Mouse (Mus musculus) liver, embryonic 15.5 days (tissue): ENCODE measurements around the gene Cd52. TPM values are rescaled to one million over a fixed set of nuclear protein-coding genes. Genes with fewer than 3 reads are reported as not detected.

Experiments
- ATAC-seq: fragments of 200-750 bp; cut with Nextera tagmentation; 2 replicates; pipeline ENCODE4 v1.8.0; 2017; ENCODE audit warnings: moderate number of reproducible peaks, mild to moderate bottlenecking, moderate library complexity; ENCODE audit not compliant: insufficient read depth
- H3K27ac ChIP-seq: fragments of 300-500 bp; sonication (generic); replicated peaks from 2 replicates; pipeline ENCODE4 v1.5.1; 2015; ENCODE audit warnings: mild to moderate bottlenecking, inconsistent platforms
- H3K27me3 ChIP-seq: fragments of 300-500 bp; sonication (generic); 2 replicates; pipeline ENCODE4 v1.6.1; 2015; ENCODE audit warnings: mild to moderate bottlenecking, inconsistent platforms
- H3K36me3 ChIP-seq: fragments of 300-500 bp; sonication (generic); replicated peaks from 2 replicates; pipeline ENCODE4 v1.6.1; 2015; ENCODE audit warnings: moderate library complexity, mild to moderate bottlenecking, inconsistent platforms
- H3K4me1 ChIP-seq: fragments of 300-500 bp; sonication (generic); replicated peaks from 2 replicates; pipeline ENCODE4 v1.6.1; 2015; ENCODE audit warnings: inconsistent platforms
- H3K4me2 ChIP-seq: fragments of 300-500 bp; sonication (generic); 2 replicates; pipeline ENCODE4 v1.6.1; 2015; ENCODE audit warnings: moderate library complexity, mild to moderate bottlenecking, inconsistent platforms
- H3K4me3 ChIP-seq: fragments of 300-500 bp; sonication (generic); replicated peaks from 2 replicates; pipeline ENCODE4 v1.5.1; 2015; ENCODE audit warnings: mild to moderate bottlenecking, inconsistent platforms
- H3K9ac ChIP-seq: fragments of 300-500 bp; sonication (generic); 2 replicates; pipeline ENCODE4 v1.6.1; 2015; ENCODE audit warnings: moderate library complexity, mild to moderate bottlenecking, inconsistent platforms
- H3K9me3 ChIP-seq: fragments of 300-500 bp; sonication (generic); replicated peaks from 2 replicates; pipeline ENCODE4 v1.6.1; 2016; ENCODE audit warnings: inconsistent platforms
- WGBS: fragments of 180-500 bp; shearing (Covaris S2); methylation state at CpG from one replicate; pipeline ENCODE4 v1.1.7; 2015; ENCODE audit warnings: mixed read lengths; ENCODE audit not compliant: insufficient replicate concordance; 5-methylcytosine and 5-hydroxymethylcytosine counted together
- polyA plus RNA-seq: library from polyadenylated mRNA; unstranded; fragments of >200 nt; fragmentation: Nextera tagmentation; extraction: Ambion mirVana; gene quantifications from 2 replicates; pipeline ENCODE4 v1.2.1, GENCODE M21; 2015

The Cd52 gene
- polyA plus RNA-seq, 1 experiment from 2014 or later, result 51.5 TPM

DNA sequence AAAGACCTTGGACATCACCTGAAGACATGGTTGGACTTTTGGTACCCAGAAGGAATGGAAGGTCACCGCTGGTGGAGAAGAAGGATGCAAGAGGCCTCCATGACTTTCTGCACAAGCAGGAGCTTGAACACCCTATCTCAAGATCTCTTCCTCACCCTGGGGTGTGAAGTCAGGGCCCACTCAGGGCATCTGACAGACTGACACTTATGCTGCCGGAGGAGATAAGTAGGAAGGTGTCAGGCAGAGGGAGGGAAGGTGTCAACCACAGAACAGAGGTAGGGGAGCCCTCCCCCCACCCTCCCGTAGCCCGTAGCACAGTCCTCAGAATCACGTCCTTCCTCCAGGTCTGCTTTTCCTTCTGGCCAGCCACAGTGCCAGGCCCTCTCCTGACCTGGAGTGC is 47.2 kb downstream of the Cd52 start:
- no peak overlapping the region for H3K4me3 ChIP-seq
- peaks cover 2% of the 10 kb centered on the region; the same call in 1 of the 2 replicates for H3K27me3 ChIP-seq
- no peaks in the 10 kb centered on the region for H3K36me3 ChIP-seq
- H3K4me1 ChIP-seq, result 0 out of 2 replicates have a peak, but pooled peaks cover 5% of the 10 kb centered on the region
- no peak overlapping the region for H3K4me2 ChIP-seq
- 52% methylated on average over 5 of the region's 5 CpGs for WGBS
- no peaks in the 10 kb centered on the region for H3K9me3 ChIP-seq
- H3K9ac ChIP-seq, result no peak overlapping the region
- ATAC-seq, result no peak
- no peak overlapping the region for H3K27ac ChIP-seq

DNA sequence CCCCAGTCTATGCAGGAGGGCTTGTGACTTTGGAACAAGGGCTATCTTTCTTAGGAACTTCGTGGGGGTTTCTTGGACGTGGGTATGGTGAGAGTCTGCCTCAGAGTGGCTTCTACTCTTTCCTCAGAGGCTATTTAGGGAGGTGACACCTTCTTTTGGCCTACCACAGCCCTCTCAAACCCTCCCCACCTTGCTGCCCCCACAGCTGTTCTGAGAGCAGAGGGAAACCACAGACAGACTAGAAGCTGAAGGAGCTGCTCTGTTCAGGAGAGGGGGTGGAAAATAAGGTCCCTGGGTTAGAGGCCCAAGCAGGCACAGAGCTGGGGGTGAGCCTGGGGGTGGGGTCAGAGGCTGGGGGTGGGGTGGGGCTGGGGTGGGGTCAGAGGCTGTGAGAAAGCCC is 51.8 kb downstream of the Cd52 start:
- Histone ChIP-seq H3K4me2 (no peak overlapping the region), H3K9me3 (no peaks in the 10 kb centered on the region), H3K4me1 (0 out of 2 replicates have a peak, but pooled peaks cover 3% of the 10 kb centered on the region), H3K27me3 (no peaks in the 10 kb centered on the region), H3K27ac (no peak overlapping the region), H3K9ac (no peak overlapping the region), H3K4me3 (no peak overlapping the region), H3K36me3 (no peaks in the 10 kb centered on the region)
- ATAC-seq, result no peak
- WGBS, result 7% methylated on average over 2 of the region's 2 CpGs

DNA sequence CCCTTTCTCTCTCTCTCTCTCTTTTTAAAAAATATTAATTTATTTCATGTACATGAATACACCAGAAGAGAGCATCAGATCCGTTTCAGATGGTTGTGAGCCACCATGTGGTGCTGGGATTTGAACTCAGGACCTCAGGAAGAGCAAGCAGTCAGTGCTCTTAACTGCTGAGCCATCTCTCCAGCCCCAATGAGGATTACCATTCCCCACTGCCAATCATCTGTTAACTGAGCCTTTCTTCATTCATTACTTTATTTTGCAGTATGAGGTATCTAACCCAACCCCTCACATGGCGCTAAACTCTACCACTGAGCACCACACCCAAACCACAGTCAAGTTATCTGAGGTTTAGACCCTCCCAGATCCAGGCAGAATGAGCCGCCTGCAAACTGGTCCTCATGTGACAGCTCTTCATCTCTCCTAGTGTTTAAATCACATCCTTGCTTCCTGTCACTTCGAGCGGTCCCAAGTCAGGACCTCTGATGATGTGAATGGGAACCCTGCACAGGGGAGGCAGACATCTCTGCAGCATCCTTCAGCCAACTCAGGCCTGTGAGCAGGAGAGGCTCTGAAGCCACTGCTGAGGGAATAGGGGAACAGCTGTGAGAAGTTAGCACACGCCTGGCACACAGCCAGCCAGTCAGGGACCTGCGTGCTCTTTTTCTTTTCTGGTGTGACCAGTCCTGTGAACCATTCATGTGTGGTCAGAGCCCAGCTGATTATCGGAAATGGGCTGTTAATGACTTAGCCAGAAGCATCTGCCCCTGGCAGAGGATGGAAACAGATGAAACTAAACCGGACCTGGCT is 53.4 kb downstream of the Cd52 start:
- Histone ChIP-seq H3K9ac (no peak overlapping the region), H3K4me3 (no peak overlapping the region), H3K4me2 (no peak overlapping the region), H3K27ac (no peak overlapping the region), H3K27me3 (no peaks in the 10 kb centered on the region), H3K4me1 (0 out of 2 replicates have a peak, but pooled peaks cover 3% of the 10 kb centered on the region), H3K36me3 (no peaks in the 10 kb centered on the region), H3K9me3 (no peaks in the 10 kb centered on the region)
- no peak for ATAC-seq
- WGBS, result 13% methylated on average over 9 of the region's 9 CpGs

DNA sequence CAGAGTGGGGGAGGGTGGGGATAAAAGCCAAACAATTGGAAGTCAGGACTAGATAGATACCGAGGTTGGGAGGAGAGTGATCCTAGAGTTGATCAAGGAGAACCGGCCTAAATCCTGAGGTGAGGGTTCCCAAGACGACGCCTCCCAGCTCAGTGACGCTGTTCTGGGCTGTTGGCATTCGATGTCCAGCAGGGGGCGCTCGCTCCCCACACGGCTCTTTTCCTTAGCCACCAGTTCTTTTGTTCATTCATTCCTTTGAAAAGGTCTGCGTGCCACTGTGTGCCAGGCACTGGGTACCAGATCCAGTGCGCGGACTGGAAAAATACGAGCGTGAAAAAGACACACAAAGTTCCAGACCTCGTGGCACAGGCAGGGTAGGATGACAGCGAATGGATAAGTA is 58.9 kb downstream of the Cd52 start:
- Histone ChIP-seq H3K27me3 (no peaks in the 10 kb centered on the region), H3K4me2 (no peak overlapping the region), H3K27ac (no peak overlapping the region), H3K36me3 (no peaks in the 10 kb centered on the region), H3K9me3 (no peaks in the 10 kb centered on the region), H3K9ac (no peak overlapping the region), H3K4me3 (no peak overlapping the region), H3K4me1 (0 out of 2 replicates have a peak, but pooled peaks cover 2% of the 10 kb centered on the region)
- ATAC-seq, result no peak
- 5% methylated on average over 16 of the region's 16 CpGs for WGBS

Other genes starting within 250 kb of the Cd52 start
- gene Rps6ka1, start 207.3 kb downstream of the Cd52 start, polyA plus RNA-seq, result 68.0 and 77.2 TPM in 2 replicates
- gene Hmgn2, start 126.4 kb downstream of the Cd52 start, polyA plus RNA-seq, result 509 and 615 TPM in 2 replicates
- gene Dhdds, start 94.2 kb downstream of the Cd52 start, polyA plus RNA-seq, result 17.1 and 17.5 TPM in 2 replicates
- 0.91 and 1.5 TPM in 2 replicates for gene Lin28a, start 76.2 kb downstream of the Cd52 start, polyA plus RNA-seq
- gene Zfp683, start 41.2 kb downstream of the Cd52 start, polyA plus RNA-seq, result not detected in 2 replicates
- gene Crybg2, start 34.3 kb downstream of the Cd52 start, polyA plus RNA-seq, result 0.59 TPM in 1 of 2 replicates, not detected in the other
- 1.8 and 2.1 TPM in 2 replicates for gene Ubxn11, start 7.5 kb upstream of the Cd52 start, polyA plus RNA-seq
- 151 and 166 TPM in 2 replicates for gene Sh3bgrl3, start 33.7 kb upstream of the Cd52 start, polyA plus RNA-seq
- gene Cep85, start 92.0 kb upstream of the Cd52 start, polyA plus RNA-seq, result 37.0 and 37.6 TPM in 2 replicates
- not detected in 2 replicates for gene Gm7534, start 107.9 kb upstream of the Cd52 start, polyA plus RNA-seq
- not detected in 2 replicates for gene Catsper4, start 132.3 kb upstream of the Cd52 start, polyA plus RNA-seq
- 0.10 TPM in 2 replicates for gene Cnksr1, start 143.3 kb upstream of the Cd52 start, polyA plus RNA-seq
- 0.16 TPM in 1 of 2 replicates, not detected in the other for gene E130218I03Rik, start 148.6 kb upstream of the Cd52 start, polyA plus RNA-seq
- 5.4 and 5.8 TPM in 2 replicates for gene Zfp593, start 150.5 kb upstream of the Cd52 start, polyA plus RNA-seq
- gene Gm30191, start 151.9 kb upstream of the Cd52 start, polyA plus RNA-seq, result not detected in 2 replicates
- 0.46 and 1.0 TPM in 2 replicates for gene Grrp1, start 159.0 kb upstream of the Cd52 start, polyA plus RNA-seq
- gene Pdik1l, start 192.8 kb upstream of the Cd52 start, polyA plus RNA-seq, result 9.8 and 11.9 TPM in 2 replicates
- 0.24 and 0.31 TPM in 2 replicates for gene Trim63, start 220.0 kb upstream of the Cd52 start, polyA plus RNA-seq
- gene Slc30a2, start 248.1 kb upstream of the Cd52 start, polyA plus RNA-seq, result 0.06 TPM in 1 of 2 replicates, not detected in the other